Mouse (Mus musculus): ENCODE measurements around the gene Mphosph8. TPM values are rescaled to one million over a fixed set of nuclear protein-coding genes. Genes with fewer than 3 reads are reported as not detected.

Mphosph8 gene
- polyA plus RNA-seq, 1 experiment from 2014 or later, result 36.1 TPM

GRCm38 (mm10) chr14:56669046-56669620 lies 1.1 kb downstream of the Mphosph8 start:
- H3K4me2 ChIP-seq (ENCODE audit: low read length), result peak overlapping the region; percentile 80
- peak overlapping the region; percentile 93 for H3K4me3 ChIP-seq (ENCODE audit: low read length)
- 10% methylated on average over 13 of the region's 13 CpGs for WGBS
- peak overlapping the region; percentile 87 for H3K9ac ChIP-seq (ENCODE audit: low read depth, low read length)
- no peak for ATAC-seq
- peak overlapping the region; percentile 95 for H3K27ac ChIP-seq (ENCODE audit: low read depth, low read length)
- peaks cover 19% of the 10 kb centered on the region for H3K4me1 ChIP-seq (ENCODE audit: control insufficient read depth, insufficient read depth, low read depth, low read length)
- no peaks in the 10 kb centered on the region for H3K27me3 ChIP-seq (replicated peaks; ENCODE audit: control insufficient read depth, insufficient read depth, low read length)
- no peaks in the 10 kb centered on the region for H3K9me3 ChIP-seq (ENCODE audit: control insufficient read depth, low read length)
- H3K36me3 ChIP-seq (ENCODE audit: control insufficient read depth, insufficient read depth, low read length), result peaks cover 6% of the 10 kb centered on the region; the same call in 1 of the 2 replicates

- Histone ChIP-seq H3K4me2 (ENCODE audit: low read length) (no peak overlapping the region), H3K9ac (ENCODE audit: low read depth, low read length) (no peak overlapping the region), H3K27me3 (replicated peaks; ENCODE audit: control insufficient read depth, insufficient read depth, low read length) (no peaks in the 10 kb centered on the region), H3K27ac (ENCODE audit: low read depth, low read length) (no peak overlapping the region), H3K9me3 (ENCODE audit: control insufficient read depth, low read length) (no peaks in the 10 kb centered on the region), H3K4me3 (ENCODE audit: low read length) (no peak overlapping the region), H3K4me1 (ENCODE audit: control insufficient read depth, insufficient read depth, low read depth, low read length) (no peaks in the 10 kb centered on the region), H3K36me3 (ENCODE audit: control insufficient read depth, insufficient read depth, low read length) (peaks cover 23% of the 10 kb centered on the region)
- no peak for ATAC-seq
- WGBS, result 61% methylated on average over 1 of the region's 1 CpGs
These were observed 17.4 kb downstream of the Mphosph8 start for GRCm38 (mm10) chr14:56685426-56685825.

GRCm38 (mm10) chr14:56689116-56689515 lies 21.1 kb downstream of the Mphosph8 start:
- ATAC-seq, result no peak
- Histone ChIP-seq H3K4me2 (ENCODE audit: low read length) (no peak overlapping the region), H3K9ac (ENCODE audit: low read depth, low read length) (no peak overlapping the region), H3K9me3 (ENCODE audit: control insufficient read depth, low read length) (no peaks in the 10 kb centered on the region), H3K36me3 (ENCODE audit: control insufficient read depth, insufficient read depth, low read length) (peaks cover 39% of the 10 kb centered on the region), H3K4me1 (ENCODE audit: control insufficient read depth, insufficient read depth, low read depth, low read length) (no peaks in the 10 kb centered on the region), H3K27ac (ENCODE audit: low read depth, low read length) (no peak overlapping the region), H3K4me3 (ENCODE audit: low read length) (no peak overlapping the region), H3K27me3 (replicated peaks; ENCODE audit: control insufficient read depth, insufficient read depth, low read length) (no peaks in the 10 kb centered on the region)
- 100% methylated on average over 1 of the region's 1 CpGs for WGBS

GRCm38 (mm10) chr14:56689766-56690165 lies 21.7 kb downstream of the Mphosph8 start:
- no peaks in the 10 kb centered on the region for H3K27me3 ChIP-seq (replicated peaks; ENCODE audit: control insufficient read depth, insufficient read depth, low read length)
- H3K9ac ChIP-seq (ENCODE audit: low read depth, low read length), result no peak overlapping the region
- H3K4me3 ChIP-seq (ENCODE audit: low read length), result no peak overlapping the region
- no peaks in the 10 kb centered on the region for H3K4me1 ChIP-seq (ENCODE audit: control insufficient read depth, insufficient read depth, low read depth, low read length)
- no peak overlapping the region for H3K27ac ChIP-seq (ENCODE audit: low read depth, low read length)
- H3K36me3 ChIP-seq (ENCODE audit: control insufficient read depth, insufficient read depth, low read length), result peaks cover 37% of the 10 kb centered on the region
- no peak for ATAC-seq
- 83% methylated on average over 1 of the region's 1 CpGs for WGBS
- no peak overlapping the region for H3K4me2 ChIP-seq (ENCODE audit: low read length)
- no peaks in the 10 kb centered on the region for H3K9me3 ChIP-seq (ENCODE audit: control insufficient read depth, low read length)

- Histone ChIP-seq H3K27me3 (replicated peaks; ENCODE audit: control insufficient read depth, insufficient read depth, low read length) (no peaks in the 10 kb centered on the region), H3K9me3 (ENCODE audit: control insufficient read depth, low read length) (no peaks in the 10 kb centered on the region), H3K4me2 (ENCODE audit: low read length) (no peak overlapping the region), H3K4me1 (ENCODE audit: control insufficient read depth, insufficient read depth, low read depth, low read length) (no peaks in the 10 kb centered on the region), H3K36me3 (ENCODE audit: control insufficient read depth, insufficient read depth, low read length) (peaks cover 32% of the 10 kb centered on the region), H3K4me3 (ENCODE audit: low read length) (no peak overlapping the region), H3K27ac (ENCODE audit: low read depth, low read length) (no peak overlapping the region), H3K9ac (ENCODE audit: low read depth, low read length) (no peak overlapping the region)
- ATAC-seq, result no peak
- 91% methylated on average over 3 of the region's 3 CpGs for WGBS
These were observed 27.4 kb downstream of the Mphosph8 start for GRCm38 (mm10) chr14:56695495-56695894.

GRCm38 (mm10) chr14:56697836-56698235 lies 29.8 kb downstream of the Mphosph8 start:
- H3K4me3 ChIP-seq (ENCODE audit: low read length), result no peak overlapping the region
- peaks cover 18% of the 10 kb centered on the region for H3K36me3 ChIP-seq (ENCODE audit: control insufficient read depth, insufficient read depth, low read length)
- WGBS, result 93% methylated on average over 5 of the region's 5 CpGs
- no peak overlapping the region for H3K9ac ChIP-seq (ENCODE audit: low read depth, low read length)
- H3K4me2 ChIP-seq (ENCODE audit: low read length), result no peak overlapping the region
- H3K4me1 ChIP-seq (ENCODE audit: control insufficient read depth, insufficient read depth, low read depth, low read length), result no peaks in the 10 kb centered on the region
- H3K27ac ChIP-seq (ENCODE audit: low read depth, low read length), result no peak overlapping the region
- H3K9me3 ChIP-seq (ENCODE audit: control insufficient read depth, low read length), result no peaks in the 10 kb centered on the region
- no peak for ATAC-seq
- H3K27me3 ChIP-seq (replicated peaks; ENCODE audit: control insufficient read depth, insufficient read depth, low read length), result no peaks in the 10 kb centered on the region

- Histone ChIP-seq H3K27me3 (replicated peaks; ENCODE audit: control insufficient read depth, insufficient read depth, low read length) (no peaks in the 10 kb centered on the region), H3K9ac (ENCODE audit: low read depth, low read length) (no peak overlapping the region), H3K36me3 (ENCODE audit: control insufficient read depth, insufficient read depth, low read length) (no peaks in the 10 kb centered on the region), H3K4me1 (ENCODE audit: control insufficient read depth, insufficient read depth, low read depth, low read length) (no peaks in the 10 kb centered on the region), H3K4me2 (ENCODE audit: low read length) (no peak overlapping the region), H3K27ac (ENCODE audit: low read depth, low read length) (no peak overlapping the region), H3K9me3 (ENCODE audit: control insufficient read depth, low read length) (no peaks in the 10 kb centered on the region), H3K4me3 (ENCODE audit: low read length) (no peak overlapping the region)
- 97% methylated on average over 4 of the region's 4 CpGs for WGBS
- ATAC-seq, result no peak
These were observed 34.6 kb downstream of the Mphosph8 start for GRCm38 (mm10) chr14:56702644-56703043.

- H3K27me3 ChIP-seq (replicated peaks; ENCODE audit: control insufficient read depth, insufficient read depth, low read length), result no peaks in the 10 kb centered on the region
- no peaks in the 10 kb centered on the region for H3K9me3 ChIP-seq (ENCODE audit: control insufficient read depth, low read length)
- no peak overlapping the region for H3K9ac ChIP-seq (ENCODE audit: low read depth, low read length)
- 87% methylated on average over 4 of the region's 4 CpGs for WGBS
- no peak for ATAC-seq
- H3K4me2 ChIP-seq (ENCODE audit: low read length), result no peak overlapping the region
- H3K4me1 ChIP-seq (ENCODE audit: control insufficient read depth, insufficient read depth, low read depth, low read length), result no peaks in the 10 kb centered on the region
- H3K27ac ChIP-seq (ENCODE audit: low read depth, low read length), result no peak overlapping the region
- H3K36me3 ChIP-seq (ENCODE audit: control insufficient read depth, insufficient read depth, low read length), result peaks cover 3% of the 10 kb centered on the region; the same call in 1 of the 2 replicates
- H3K4me3 ChIP-seq (ENCODE audit: low read length), result no peak overlapping the region
These were observed 37.6 kb downstream of the Mphosph8 start for GRCm38 (mm10) chr14:56705687-56706086.

- Histone ChIP-seq H3K4me1 (ENCODE audit: control insufficient read depth, insufficient read depth, low read depth, low read length) (no peaks in the 10 kb centered on the region), H3K4me2 (ENCODE audit: low read length) (no peak overlapping the region), H3K27ac (ENCODE audit: low read depth, low read length) (no peak overlapping the region), H3K27me3 (replicated peaks; ENCODE audit: control insufficient read depth, insufficient read depth, low read length) (no peaks in the 10 kb centered on the region), H3K36me3 (ENCODE audit: control insufficient read depth, insufficient read depth, low read length) (0 out of 2 replicates have a peak, but pooled peaks cover 2% of the 10 kb centered on the region), H3K4me3 (ENCODE audit: low read length) (no peak overlapping the region), H3K9ac (ENCODE audit: low read depth, low read length) (no peak overlapping the region), H3K9me3 (ENCODE audit: control insufficient read depth, low read length) (no peaks in the 10 kb centered on the region)
- WGBS, result 88% methylated on average over 1 of the region's 1 CpGs
- ATAC-seq, result no peak
These were observed 58.4 kb downstream of the Mphosph8 start for GRCm38 (mm10) chr14:56726493-56726892.
